Mouse (Mus musculus) limb, embryonic 15.5 days (tissue): ENCODE results near the gene Chek2. TPM values are rescaled to one million over a fixed set of nuclear protein-coding genes. Genes with fewer than 3 reads are reported as not detected.

Experiments used
- ATAC-seq: fragments of 200-750 bp; cut with Nextera tagmentation; 2 replicates; pipeline ENCODE4 v1.8.0; 2017; ENCODE audit warnings: low read depth, moderate TSS enrichment; ENCODE audit not compliant: insufficient number of reproducible peaks, low FRiP score, low TSS enrichment
- H3K27ac ChIP-seq: fragments of 300-500 bp; sonication (generic); 2 replicates; pipeline ENCODE4 v1.5.1; 2015; ENCODE audit warnings: moderate library complexity, mild to moderate bottlenecking, inconsistent platforms
- H3K27me3 ChIP-seq: fragments of 300-500 bp; sonication (generic); 2 replicates; pipeline ENCODE4 v1.6.1; 2015; ENCODE audit warnings: inconsistent platforms
- H3K36me3 ChIP-seq: fragments of 300-500 bp; sonication (generic); 2 replicates; pipeline ENCODE4 v1.6.1; 2015; ENCODE audit warnings: inconsistent platforms
- H3K4me1 ChIP-seq: fragments of 300-500 bp; sonication (generic); 2 replicates; pipeline ENCODE4 v1.6.1; 2015; ENCODE audit warnings: inconsistent platforms
- H3K4me2 ChIP-seq: fragments of 300-500 bp; sonication (generic); 2 replicates; pipeline ENCODE4 v1.6.1; 2015; ENCODE audit warnings: mild to moderate bottlenecking, inconsistent platforms
- H3K4me3 ChIP-seq: fragments of 300-500 bp; sonication (generic); 2 replicates; pipeline ENCODE4 v1.5.1; 2015; ENCODE audit warnings: mild to moderate bottlenecking, inconsistent platforms
- H3K9ac ChIP-seq: fragments of 300-500 bp; sonication (generic); 2 replicates; pipeline ENCODE4 v1.6.1; 2015; ENCODE audit warnings: inconsistent platforms
- H3K9me3 ChIP-seq: fragments of 300-500 bp; sonication (generic); 2 replicates; pipeline ENCODE4 v1.6.1; 2016; ENCODE audit warnings: inconsistent platforms
- WGBS: fragments of 180-500 bp; shearing (Covaris S2); methylation state at CpG from one replicate; pipeline ENCODE4 v1.1.7; 2015; 5-methylcytosine and 5-hydroxymethylcytosine counted together
- polyA plus RNA-seq: library from polyadenylated mRNA; unstranded; fragments of >200 nt; fragmentation: Nextera tagmentation; extraction: Ambion mirVana; gene quantifications from 2 replicates; pipeline ENCODE4 v1.2.1, GENCODE M21; 2015

The Chek2 gene
- polyA plus RNA-seq, 1 experiment from 2014 or later: 20.0 TPM

GRCm38 (mm10) chr5:110909955-110910589 is 70.3 kb downstream of the Chek2 start:
- H3K9me3 ChIP-seq: no peaks in the 10 kb centered on the region
- H3K9ac ChIP-seq: no peak overlapping the region
- peaks cover 3% of the 10 kb centered on the region; the same call in 1 of the 2 replicates for H3K4me1 ChIP-seq
- ATAC-seq: no peak
- no peaks in the 10 kb centered on the region for H3K27me3 ChIP-seq
- H3K4me3 ChIP-seq: no peak overlapping the region
- 86% methylated on average over 4 of the region's 4 CpGs for WGBS
- no peak overlapping the region for H3K4me2 ChIP-seq
- peaks cover 9% of the 10 kb centered on the region for H3K36me3 ChIP-seq
- no peak overlapping the region for H3K27ac ChIP-seq

DNA sequence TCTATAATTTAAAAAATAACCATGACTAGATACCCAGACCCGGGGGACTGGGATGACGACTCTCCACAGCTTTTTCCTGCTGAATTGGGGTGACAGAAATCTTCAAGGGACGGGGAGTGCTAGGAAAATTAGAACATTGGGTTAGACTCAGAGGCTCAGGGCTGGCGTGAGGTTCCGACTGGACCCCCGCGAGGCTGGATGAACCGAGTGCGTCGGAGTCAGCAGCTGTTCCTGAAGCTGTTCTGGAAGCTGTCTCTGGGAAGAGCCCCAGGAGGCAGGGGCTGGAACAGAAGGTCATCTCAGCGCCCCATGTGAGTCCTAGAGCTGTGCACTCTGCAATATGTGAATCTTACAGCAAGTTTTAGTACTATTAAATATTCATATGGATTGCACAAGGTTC is 75.1 kb downstream of the Chek2 start:
- H3K27me3 ChIP-seq: no peaks in the 10 kb centered on the region
- no peak overlapping the region for H3K4me2 ChIP-seq
- H3K27ac ChIP-seq: no peak overlapping the region
- 87% methylated on average over 11 of the region's 11 CpGs for WGBS
- H3K36me3 ChIP-seq: peaks cover 3% of the 10 kb centered on the region; the same call in 1 of the 2 replicates
- ATAC-seq: no peak
- no peak overlapping the region for H3K4me3 ChIP-seq
- H3K9ac ChIP-seq: no peak overlapping the region
- H3K4me1 ChIP-seq: peaks cover 3% of the 10 kb centered on the region; the same call in 1 of the 2 replicates
- H3K9me3 ChIP-seq: no peaks in the 10 kb centered on the region

GRCm38 (mm10) chr5:110916241-110916640 is 76.5 kb downstream of the Chek2 start:
- Histone ChIP-seq H3K9ac (no peak overlapping the region), H3K9me3 (no peaks in the 10 kb centered on the region), H3K36me3 (peaks cover 3% of the 10 kb centered on the region; the same call in 1 of the 2 replicates), H3K4me3 (no peak overlapping the region), H3K4me1 (peaks cover 3% of the 10 kb centered on the region; the same call in 1 of the 2 replicates), H3K27me3 (no peaks in the 10 kb centered on the region), H3K27ac (no peak overlapping the region), H3K4me2 (no peak overlapping the region)
- no peak for ATAC-seq
- WGBS: 82% methylated on average over 3 of the region's 3 CpGs

DNA sequence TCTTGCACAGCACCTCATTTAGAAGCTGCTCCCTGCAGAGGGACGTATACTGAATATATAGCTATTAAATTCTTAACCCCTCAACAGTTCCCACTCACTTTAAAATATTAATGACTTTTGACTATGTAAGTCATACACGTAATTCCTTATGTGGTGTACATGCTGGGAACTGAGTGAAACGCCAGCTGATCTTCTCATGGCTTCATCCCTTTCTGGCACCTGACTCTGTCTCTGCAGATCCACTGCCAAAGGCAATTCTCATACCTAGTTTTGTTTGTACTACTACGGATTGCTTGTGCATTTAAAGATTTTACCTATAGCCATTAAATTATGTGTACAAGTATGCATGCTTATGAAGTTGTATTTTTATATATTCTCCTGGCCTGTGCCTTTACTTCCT is 79.8 kb downstream of the Chek2 start:
- no peak overlapping the region for H3K4me2 ChIP-seq
- no peak for ATAC-seq
- no peaks in the 10 kb centered on the region for H3K27me3 ChIP-seq
- 44% methylated on average over 4 of the region's 4 CpGs for WGBS
- no peaks in the 10 kb centered on the region for H3K9me3 ChIP-seq
- H3K36me3 ChIP-seq: peaks cover 3% of the 10 kb centered on the region; the same call in 1 of the 2 replicates
- H3K4me1 ChIP-seq: no peaks in the 10 kb centered on the region
- H3K27ac ChIP-seq: no peak overlapping the region
- H3K4me3 ChIP-seq: no peak overlapping the region
- H3K9ac ChIP-seq: no peak overlapping the region

DNA sequence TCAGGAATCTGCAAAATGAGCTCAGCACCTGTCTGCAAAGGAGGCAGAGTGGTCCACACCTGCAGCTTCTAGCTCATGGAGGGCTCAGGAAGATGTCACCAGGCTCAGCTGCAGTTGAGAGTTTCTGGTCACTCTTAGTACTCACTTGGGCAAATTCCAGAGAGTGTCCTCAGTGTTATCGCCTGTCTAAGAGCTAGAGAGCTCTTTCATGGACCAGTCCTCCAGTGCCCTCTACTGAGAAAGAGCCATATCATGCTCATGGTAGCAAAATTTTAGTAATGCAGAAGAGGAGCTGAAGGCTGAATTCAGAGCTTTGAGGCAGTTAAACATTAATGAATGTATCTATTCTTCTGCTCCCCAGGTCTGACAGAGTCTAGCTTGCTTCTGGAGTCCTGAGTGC is 83.6 kb downstream of the Chek2 start:
- Histone ChIP-seq H3K4me2 (no peak overlapping the region), H3K9me3 (no peaks in the 10 kb centered on the region)
- no peak for ATAC-seq

More for the DNA sequence above, 83.6 kb downstream of the Chek2 start:
- WGBS: 27% methylated on average over 1 of the region's 1 CpGs
- peaks cover under 1% of the 10 kb centered on the region; the same call in 1 of the 2 replicates for H3K36me3 ChIP-seq
- H3K4me3 ChIP-seq: no peak overlapping the region
- H3K27me3 ChIP-seq: no peaks in the 10 kb centered on the region
- H3K9ac ChIP-seq: no peak overlapping the region
- 0 out of 2 replicates have a peak, but pooled peaks cover 5% of the 10 kb centered on the region for H3K4me1 ChIP-seq
- H3K27ac ChIP-seq: no peak overlapping the region

Other genes starting within 250 kb of the Chek2 start
- 46.2 and 46.5 TPM in 2 replicates for gene Noc4l, start 186.6 kb upstream of the Chek2 start, polyA plus RNA-seq
- gene Ddx51, start 186.5 kb upstream of the Chek2 start, polyA plus RNA-seq: 21.5 and 23.2 TPM in 2 replicates
- 39.1 and 44.4 TPM in 2 replicates for gene Ep400, start 69.3 kb upstream of the Chek2 start, polyA plus RNA-seq
- 33.1 and 36.3 TPM in 2 replicates for gene Pus1, start 59.3 kb upstream of the Chek2 start, polyA plus RNA-seq
- 15.2 and 17.6 TPM in 2 replicates for gene Ulk1, start 29.9 kb upstream of the Chek2 start, polyA plus RNA-seq
- gene Hscb, start 202 bp upstream of the Chek2 start, polyA plus RNA-seq: 24.6 and 25.9 TPM in 2 replicates
- gene Ttc28, start 39.8 kb downstream of the Chek2 start, polyA plus RNA-seq: 12.4 and 14.7 TPM in 2 replicates